Mouse (Mus musculus): ENCODE measurements around the gene Nup37.

DNA sequence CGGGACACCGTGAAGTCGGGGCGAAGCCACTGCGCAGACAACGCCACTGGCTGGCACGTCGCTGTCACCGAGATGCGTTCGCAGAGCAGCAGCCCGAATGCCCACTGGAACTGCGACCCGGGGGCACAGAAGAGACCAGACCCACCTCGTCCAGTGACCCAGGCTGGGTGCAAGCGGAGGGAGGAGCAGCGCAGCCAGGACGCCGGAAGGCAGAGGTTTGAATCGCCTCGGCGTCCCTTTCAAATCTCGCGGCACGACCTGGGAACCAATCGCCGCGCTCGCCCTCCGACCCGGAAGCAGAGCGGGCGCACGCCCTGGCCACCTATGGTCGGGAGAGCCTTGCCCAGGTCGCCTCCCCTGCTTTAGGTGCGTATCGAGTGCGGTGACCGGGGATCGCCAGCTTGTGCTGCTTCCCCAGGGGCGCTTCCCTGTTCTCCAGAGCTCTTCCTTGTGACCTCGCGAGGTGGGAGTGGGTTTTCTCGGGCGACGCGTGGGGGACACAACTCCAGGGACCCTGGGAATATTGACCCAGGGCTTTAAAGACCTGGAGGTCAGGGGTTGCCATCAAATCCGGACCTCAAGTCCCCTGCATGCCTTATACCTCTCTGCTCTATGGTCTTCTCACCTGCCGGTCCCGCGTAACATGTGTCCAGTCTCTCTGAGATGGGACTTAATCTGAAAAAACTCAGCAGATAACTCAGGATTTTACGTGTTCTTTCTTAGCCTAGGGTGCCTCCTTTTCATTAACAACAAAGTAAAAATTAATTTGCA is at the start of gene Nup37, which contains the start of gene Parpbp:
- TF ChIP-seq CTCF (IDR thresholded peaks at IDR 0.05; ENCODE audit: extremely low read depth, insufficient read length, insufficient replicate concordance, low read depth, low read length) (no peak), POLR2A (IDR thresholded peaks at IDR 0.05; ENCODE audit: low read depth, low read length) (peak; percentile 54; the same call in 1 of the 2 replicates)

Measured in small intestine, adult 2 months (tissue).